In the genomic region with DNA sequence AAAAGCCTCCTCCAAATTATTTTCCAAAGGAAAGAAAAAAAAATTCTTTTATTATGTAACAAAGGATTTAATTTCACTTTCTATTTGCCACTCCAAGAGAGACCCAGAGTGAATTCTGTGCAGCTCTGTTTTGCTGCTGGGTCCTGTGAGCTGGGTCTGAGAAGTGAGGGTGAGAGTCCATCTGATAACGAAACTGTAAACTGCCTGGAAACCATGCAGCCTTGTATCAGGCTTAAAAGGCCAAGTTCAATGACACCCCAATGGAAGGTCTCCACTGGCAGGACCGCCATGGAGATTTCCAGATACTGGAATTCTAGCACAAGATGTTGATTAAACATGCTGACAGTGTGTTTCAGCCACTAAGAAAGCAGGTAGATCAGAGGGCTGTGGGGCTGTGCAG, we compare ENCODE assay signal across 24 mouse cellular contexts. TPM values are rescaled to one million over a fixed set of nuclear protein-coding genes. Genes with fewer than 3 reads are reported as not detected.
DNase-seq lines count a peak whose midpoint lies in the region; ATAC-seq and TF ChIP-seq lines count a peak whose summit lies in the region.
"Had no signal": no experiment of that assay in that cellular context is flagged by ENCODE, and none has a peak within 500 bp of the region (broad histone marks: within the 10 kb centered on the region; RNA-seq: fewer than 3 reads in every experiment).

No protein-coding gene starts in this region.

- peak; percentile 13 to 71 for DNase-seq in adrenal gland, adult (ENCODE audit: inconsistent age in 2 of 2, low spot score in 1 of 2)
- no peak for DNase-seq in adrenal gland, postnatal 25 days
- no peak for DNase-seq in midbrain, embryonic 11.5 days (ENCODE audit: low spot score, missing footprints)
- DNase-seq in kidney, adult 2 months, result no peak
- DNase-seq: adrenal gland, postnatal 14 days; cerebellum, adult 9-10 months; thymus, adult 2 months had no signal

- peak overlapping the region; percentile 65 for H3K27ac ChIP-seq in hindbrain, embryonic 13.5 days
- no peak overlapping the region for H3K27ac ChIP-seq in hindbrain, embryonic 12.5 days
- peak overlapping the region; percentile 67 for H3K27ac ChIP-seq in midbrain, embryonic 13.5 days
- no peak overlapping the region for H3K27ac ChIP-seq in midbrain, embryonic 11.5 days (ENCODE audit: low read depth, low read length)
- H3K27ac ChIP-seq in midbrain, embryonic 16.5 days (ENCODE audit: low read length), result peak overlapping the region; percentile 80
- H3K27ac ChIP-seq in kidney, adult 2 months (ENCODE audit: insufficient read depth, low read depth, low read length), result no peak overlapping the region
- H3K27ac ChIP-seq: embryonic facial prominence, embryonic 13.5 days; kidney, postnatal 0 days; lung, embryonic 15.5 days; macrophage; neural tube, embryonic 12.5 days; stomach, embryonic 15.5 days had no signal

- no peaks in the 10 kb centered on the region for H3K27me3 ChIP-seq in hindbrain, embryonic 13.5 days
- no peaks in the 10 kb centered on the region for H3K27me3 ChIP-seq in hindbrain, embryonic 12.5 days
- H3K27me3 ChIP-seq in midbrain, embryonic 13.5 days, result no peaks in the 10 kb centered on the region
- H3K27me3 ChIP-seq in midbrain, embryonic 11.5 days (ENCODE audit: control insufficient read depth, insufficient read depth, low read length), result no peaks in the 10 kb centered on the region
- no peaks in the 10 kb centered on the region for H3K27me3 ChIP-seq in midbrain, embryonic 16.5 days (ENCODE audit: control insufficient read depth, insufficient read depth, low read depth, low read length)
- H3K27me3 ChIP-seq in kidney, adult 2 months (replicated peaks; ENCODE audit: control insufficient read depth, insufficient read depth, low read length), result no peaks in the 10 kb centered on the region
- H3K27me3 ChIP-seq: embryonic facial prominence, embryonic 13.5 days; lung, embryonic 15.5 days; neural tube, embryonic 12.5 days; stomach, embryonic 15.5 days had no signal

- peaks cover 40% of the 10 kb centered on the region for H3K4me1 ChIP-seq in hindbrain, embryonic 13.5 days (replicated peaks)
- H3K4me1 ChIP-seq in hindbrain, embryonic 12.5 days, result peaks cover 4% of the 10 kb centered on the region; the same call in 1 of the 2 replicates
- peaks cover 48% of the 10 kb centered on the region for H3K4me1 ChIP-seq in midbrain, embryonic 13.5 days (replicated peaks)
- H3K4me1 ChIP-seq in midbrain, embryonic 11.5 days (ENCODE audit: control insufficient read depth, insufficient read depth, low read length), result peaks cover 4% of the 10 kb centered on the region; the same call in 1 of the 2 replicates
- peaks cover 44% of the 10 kb centered on the region for H3K4me1 ChIP-seq in midbrain, embryonic 16.5 days (ENCODE audit: control insufficient read depth, insufficient read depth, low read length)
- H3K4me1 ChIP-seq in kidney, adult 2 months (ENCODE audit: control insufficient read depth, insufficient read depth, low read length), result no peaks in the 10 kb centered on the region; the same call in 1 of the 2 replicates
- H3K4me1 ChIP-seq: lung, embryonic 15.5 days; stomach, embryonic 15.5 days had no signal

- 73% methylated on average over 2 of the region's 2 CpGs for WGBS in hindbrain, embryonic 13.5 days
- WGBS in hindbrain, embryonic 12.5 days, result 83% methylated on average over 2 of the region's 2 CpGs
- 80% methylated on average over 2 of the region's 2 CpGs for WGBS in midbrain, embryonic 13.5 days
- WGBS in midbrain, embryonic 11.5 days, result 85% methylated on average over 2 of the region's 2 CpGs
- 47% methylated on average over 2 of the region's 2 CpGs for WGBS in midbrain, embryonic 16.5 days
- WGBS in kidney, adult 2 months, result 73% methylated on average over 2 of the region's 2 CpGs

- TF ChIP-seq CTCF in kidney, adult 2 months (conservative IDR thresholded peaks at IDR 0.05; ENCODE audit: insufficient read depth, insufficient read length, low read depth, low read length), result no peak

- no peaks in the 10 kb centered on the region for H3K9me3 ChIP-seq in hindbrain, embryonic 13.5 days
- no peaks in the 10 kb centered on the region for H3K9me3 ChIP-seq in hindbrain, embryonic 12.5 days (replicated peaks)
- H3K9me3 ChIP-seq in midbrain, embryonic 13.5 days, result no peaks in the 10 kb centered on the region
- no peaks in the 10 kb centered on the region for H3K9me3 ChIP-seq in midbrain, embryonic 11.5 days (ENCODE audit: control insufficient read depth, low read length)
- no peaks in the 10 kb centered on the region for H3K9me3 ChIP-seq in midbrain, embryonic 16.5 days (replicated peaks; ENCODE audit: control insufficient read depth, low read length, poor library complexity, severe bottlenecking)
- H3K9me3 ChIP-seq: embryonic facial prominence, embryonic 13.5 days; G1E; lung, embryonic 15.5 days; neural tube, embryonic 12.5 days; stomach, embryonic 15.5 days had no signal

- H3K36me3 ChIP-seq in hindbrain, embryonic 13.5 days, result no peaks in the 10 kb centered on the region
- H3K36me3 ChIP-seq in hindbrain, embryonic 12.5 days, result 0 out of 2 replicates have a peak, but pooled peaks cover 4% of the 10 kb centered on the region
- H3K36me3 ChIP-seq in midbrain, embryonic 13.5 days, result no peaks in the 10 kb centered on the region; the same call in 1 of the 2 replicates
- no peaks in the 10 kb centered on the region for H3K36me3 ChIP-seq in midbrain, embryonic 11.5 days (ENCODE audit: control insufficient read depth, insufficient read depth, low read length)
- H3K36me3 ChIP-seq in midbrain, embryonic 16.5 days (ENCODE audit: control insufficient read depth, insufficient read depth, low read length), result no peaks in the 10 kb centered on the region
- H3K36me3 ChIP-seq in kidney, adult 2 months (ENCODE audit: control insufficient read depth, insufficient read depth, low read length), result no peaks in the 10 kb centered on the region
- H3K36me3 ChIP-seq: lung, embryonic 15.5 days; stomach, embryonic 15.5 days had no signal

- no peak overlapping the region for H3K4me2 ChIP-seq in hindbrain, embryonic 13.5 days
- no peak overlapping the region for H3K4me2 ChIP-seq in hindbrain, embryonic 12.5 days (replicated peaks)
- no peak overlapping the region for H3K4me2 ChIP-seq in midbrain, embryonic 13.5 days (replicated peaks)
- no peak overlapping the region for H3K4me2 ChIP-seq in midbrain, embryonic 11.5 days
- H3K4me2 ChIP-seq in midbrain, embryonic 16.5 days (ENCODE audit: low read length), result no peak overlapping the region
- H3K4me2 ChIP-seq: embryonic facial prominence, embryonic 13.5 days; lung, embryonic 15.5 days; neural tube, embryonic 12.5 days; stomach, embryonic 15.5 days had no signal

- no peak overlapping the region for H3K9ac ChIP-seq in hindbrain, embryonic 13.5 days
- H3K9ac ChIP-seq in hindbrain, embryonic 12.5 days, result no peak overlapping the region
- no peak overlapping the region for H3K9ac ChIP-seq in midbrain, embryonic 13.5 days (replicated peaks)
- no peak overlapping the region for H3K9ac ChIP-seq in midbrain, embryonic 11.5 days (ENCODE audit: low read length)
- H3K9ac ChIP-seq in midbrain, embryonic 16.5 days (ENCODE audit: low read depth, low read length), result no peak overlapping the region
- H3K9ac ChIP-seq: embryonic facial prominence, embryonic 13.5 days; lung, embryonic 15.5 days; neural tube, embryonic 12.5 days; stomach, embryonic 15.5 days had no signal

- H3K4me3 ChIP-seq in hindbrain, embryonic 13.5 days, result no peak overlapping the region
- no peak overlapping the region for H3K4me3 ChIP-seq in hindbrain, embryonic 12.5 days
- no peak overlapping the region for H3K4me3 ChIP-seq in midbrain, embryonic 13.5 days (replicated peaks)
- H3K4me3 ChIP-seq in midbrain, embryonic 11.5 days (ENCODE audit: low read depth, low read length), result no peak overlapping the region
- no peak overlapping the region for H3K4me3 ChIP-seq in midbrain, embryonic 16.5 days (ENCODE audit: low read depth, low read length)
- no peak overlapping the region for H3K4me3 ChIP-seq in kidney, adult 2 months (ENCODE audit: insufficient read depth, low read depth, low read length)
- H3K4me3 ChIP-seq: embryonic facial prominence, embryonic 13.5 days; lung, embryonic 15.5 days; neural tube, embryonic 12.5 days; stomach, embryonic 15.5 days had no signal

- no peak for ATAC-seq in hindbrain, embryonic 13.5 days (ENCODE audit: low FRiP score)
- no peak for ATAC-seq in hindbrain, embryonic 12.5 days (ENCODE audit: low FRiP score)
- ATAC-seq in midbrain, embryonic 13.5 days, result no peak
- no peak for ATAC-seq in midbrain, embryonic 11.5 days (ENCODE audit: low FRiP score)
- peak; percentile 31; the same call in 1 of the 2 replicates for ATAC-seq in midbrain, embryonic 16.5 days
- ATAC-seq: CD4-positive, CD25-positive, alpha-beta regulatory T cell, adult 4 months had no signal

- TF ChIP-seq POLR2A in kidney, adult 2 months (IDR thresholded peaks at IDR 0.05; ENCODE audit: low read depth, low read length), result no peak

RNA-seq across cellular contexts. Expression of a gene that starts 33.6 kb away (rescaled TPM):
- 48.2 and 56.0 TPM in 2 replicates for total RNA-seq in adrenal gland, postnatal 25 days (2021)
- 46.3 and 48.5 TPM in 2 replicates for polyA plus RNA-seq in hindbrain, embryonic 13.5 days (2015; fragmentation: Nextera tagmentation; extraction: Ambion mirVana)
- polyA plus RNA-seq in hindbrain, embryonic 12.5 days (2016; fragmentation: Nextera tagmentation; extraction: Ambion mirVana), result 54.5 and 59.0 TPM in 2 replicates
- polyA plus RNA-seq in midbrain, embryonic 13.5 days (2015; fragmentation: Nextera tagmentation; extraction: Ambion mirVana), result 53.5 and 59.6 TPM in 2 replicates
- 50.8 and 51.3 TPM in 2 replicates for polyA plus RNA-seq in midbrain, embryonic 11.5 days (2014; fragmentation: Nextera tagmentation; extraction: Ambion mirVana)
- 46.2 and 46.4 TPM in 2 replicates for polyA plus RNA-seq in midbrain, embryonic 16.5 days (2015; fragmentation: Nextera tagmentation; extraction: Ambion mirVana)
- 59.8 and 62.3 TPM in 2 replicates for polyA plus RNA-seq in kidney, adult 2 months (2012; rRNA removed)

RNA-seq across cellular contexts. Expression of a gene that starts 48.0 kb away (rescaled TPM):
- total RNA-seq in adrenal gland, postnatal 25 days (2021), result not detected in 2 replicates
- polyA plus RNA-seq in hindbrain, embryonic 13.5 days (2015; fragmentation: Nextera tagmentation; extraction: Ambion mirVana), result not detected in 2 replicates
- polyA plus RNA-seq in hindbrain, embryonic 12.5 days (2016; fragmentation: Nextera tagmentation; extraction: Ambion mirVana), result not detected in 2 replicates
- not detected in 2 replicates for polyA plus RNA-seq in midbrain, embryonic 13.5 days (2015; fragmentation: Nextera tagmentation; extraction: Ambion mirVana)
- polyA plus RNA-seq in midbrain, embryonic 11.5 days (2014; fragmentation: Nextera tagmentation; extraction: Ambion mirVana), result not detected in 2 replicates
- not detected in 2 replicates for polyA plus RNA-seq in midbrain, embryonic 16.5 days (2015; fragmentation: Nextera tagmentation; extraction: Ambion mirVana)
- polyA plus RNA-seq in kidney, adult 2 months (2012; rRNA removed), result not detected in 2 replicates
- total RNA-seq: adrenal gland, postnatal 14 days; G1E; gastrocnemius, adult 8-10 months; heart, adult 18-20 months; left cerebral cortex, postnatal 14 days had no signal
- polyA plus RNA-seq: CD4-positive, CD25-positive, alpha-beta regulatory T cell, adult 4 months; embryonic facial prominence, embryonic 13.5 days; G1E; heart, postnatal 0 days; kidney, postnatal 0 days; lung, embryonic 15.5 days; macrophage; neural tube, embryonic 12.5 days; spleen, adult 2 months; stomach, embryonic 15.5 days; thymus, adult 2 months had no signal

Comparison
In these comparisons a context has a peak if more than half of its experiments do, and no peak if none do; other contexts are left out.
1. DNase-seq: peak in adrenal gland, adult (2 of 2); none in adrenal gland, postnatal 25 days (single experiment), midbrain, embryonic 11.5 days (single experiment) and kidney, adult 2 months (single experiment).
2. H3K27ac ChIP-seq: peak in hindbrain, embryonic 13.5 days (single experiment), midbrain, embryonic 13.5 days (single experiment) and midbrain, embryonic 16.5 days (single experiment); none in hindbrain, embryonic 12.5 days (single experiment), midbrain, embryonic 11.5 days (single experiment) and kidney, adult 2 months (single experiment).